Mouse (Mus musculus): ENCODE measurements around the gene Hhip.
"Not testable (repeated sequence)": the region's sequence is repeated elsewhere in the genome, so short reads cannot be mapped to it uniquely, and the experiment has no call there.

- not testable (repeated sequence) for TF ChIP-seq CTCF (IDR thresholded peaks at IDR 0.05; ENCODE audit: low read depth, low read length); POLR2A (IDR thresholded peaks at IDR 0.05; ENCODE audit: borderline replicate concordance, low read depth, low read length)
These were observed 66.4 kb downstream of the Hhip start for GRCm38 (mm10) chr8:79991420-79991819.

All from bone marrow macrophage, adult 2 months (primary cell).